Comparison of ENCODE assay signal across 8 mouse cellular contexts in genomic region chr10:14759665-14760558, GRCm38 (mm10). TPM values are rescaled to one million over a fixed set of nuclear protein-coding genes. Genes with fewer than 3 reads are reported as not detected.
DNase-seq lines count a peak whose midpoint lies in the region; ATAC-seq and TF ChIP-seq lines count a peak whose summit lies in the region.

No protein-coding gene starts in this region.

- H3K79me2 ChIP-seq in myocyte (ENCODE audit: control insufficient read depth, insufficient read depth) = no peaks in the 10 kb centered on the region

- H3K27ac ChIP-seq in embryonic facial prominence, embryonic 10.5 days (replicated peaks) = no peak overlapping the region
- H3K27ac ChIP-seq in intestine, embryonic 14.5 days (ENCODE audit: low read depth) = no peak overlapping the region

- ATAC-seq in intestine, embryonic 14.5 days (replicated peaks; ENCODE audit: low FRiP score, low TSS enrichment, low read depth) = no peak

- H3K36me3 ChIP-seq in embryonic facial prominence, embryonic 10.5 days (replicated peaks) = no peaks in the 10 kb centered on the region
- H3K36me3 ChIP-seq in intestine, embryonic 14.5 days (ENCODE audit: control insufficient read depth, insufficient read depth, low read length) = no peaks in the 10 kb centered on the region
- H3K36me3 ChIP-seq in myocyte (ENCODE audit: control insufficient read depth, insufficient read depth) = no peaks in the 10 kb centered on the region

- no peaks in the 10 kb centered on the region for H3K9me3 ChIP-seq in embryonic facial prominence, embryonic 10.5 days
- no peaks in the 10 kb centered on the region for H3K9me3 ChIP-seq in intestine, embryonic 14.5 days (ENCODE audit: control insufficient read depth, low read length)

- no peak overlapping the region for H3ac ChIP-seq in myocyte (ENCODE audit: control insufficient read depth, insufficient read length)

- no peak for TF ChIP-seq POLR2A in myocyte (IDR thresholded peaks at IDR 0.05; ENCODE audit: insufficient read length, low read depth)

- peak; percentile 8 to 14 for DNase-seq in layer of hippocampus, postnatal 25 days (ENCODE audit: extremely low spot score in 1 of 2, low spot score in 1 of 2)
- DNase-seq in layer of hippocampus, adult 9-11 months = no peak
- peak; percentile 31 for DNase-seq in embryonic facial prominence, embryonic 10.5 days (ENCODE audit: low spot score)
- peak; percentile 55 for DNase-seq in intestine, embryonic 14.5 days (ENCODE audit: low spot score)
- no peak for DNase-seq in lung, postnatal 10 days
- no peak for DNase-seq in adrenal gland, postnatal 14 days
- DNase-seq in adrenal gland, adult 18-20 months (ENCODE audit: low spot score in 2 of 2) = no peak

- H3K4me2 ChIP-seq in intestine, embryonic 14.5 days (ENCODE audit: low read length) = peak overlapping the region; percentile 66
- peak overlapping the region; percentile 40 for H3K4me2 ChIP-seq in myocyte (ENCODE audit: low read depth)

- WGBS in embryonic facial prominence, embryonic 10.5 days = 2% methylated on average over 35 of the region's 35 CpGs
- 3% methylated on average over 35 of the region's 35 CpGs for WGBS in intestine, embryonic 14.5 days

- peaks cover 31% of the 10 kb centered on the region for H3K27me3 ChIP-seq in embryonic facial prominence, embryonic 10.5 days (replicated peaks; ENCODE audit: low read depth, poor library complexity, severe bottlenecking)
- peaks cover 12% of the 10 kb centered on the region for H3K27me3 ChIP-seq in intestine, embryonic 14.5 days (replicated peaks; ENCODE audit: control insufficient read depth, insufficient read depth, low read length)
- H3K27me3 ChIP-seq in myocyte (ENCODE audit: control insufficient read depth, insufficient read depth, insufficient read length) = peaks cover 11% of the 10 kb centered on the region

- H3K4me3 ChIP-seq in embryonic facial prominence, embryonic 10.5 days = peak overlapping the region; percentile 57
- H3K4me3 ChIP-seq in intestine, embryonic 14.5 days (ENCODE audit: low read depth, low read length) = peak overlapping the region; percentile 29
- no peak overlapping the region for H3K4me3 ChIP-seq in myocyte

- no peak overlapping the region for H3K9ac ChIP-seq in intestine, embryonic 14.5 days (ENCODE audit: low read length)

- H3K4me1 ChIP-seq in embryonic facial prominence, embryonic 10.5 days = peaks cover 10% of the 10 kb centered on the region; the same call in 1 of the 2 replicates
- no peaks in the 10 kb centered on the region for H3K4me1 ChIP-seq in intestine, embryonic 14.5 days (replicated peaks; ENCODE audit: control insufficient read depth, insufficient read depth, low read length)

TF ChIP-seq in myocyte, 11 proteins besides CTCF, POLR2A, EP300 and RAD21:
- TF ChIP-seq E2F4 (IDR thresholded peaks at IDR 0.05; ENCODE audit: insufficient read depth) (no peak), TCF12 (IDR thresholded peaks at IDR 0.05; ENCODE audit: insufficient read depth, poor library complexity, severe bottlenecking) (no peak), MYOD1 (IDR thresholded peaks at IDR 0.05; ENCODE audit: control insufficient read depth in 1 of 3, insufficient read length in 2 of 3, low read depth in 2 of 3) (no peak), MAX (IDR thresholded peaks at IDR 0.05; ENCODE audit: low read depth) (no peak), TCF3 (IDR thresholded peaks at IDR 0.05; ENCODE audit: insufficient read length, low read depth) (no peak)

RNA-seq across cellular contexts. Expression of gene Gje1, which starts 41.9 kb away (rescaled TPM):
- total RNA-seq in layer of hippocampus, postnatal 25 days (2021) = not detected
- not detected in 2 replicates for polyA plus RNA-seq in embryonic facial prominence, embryonic 10.5 days (2016; fragmentation: Nextera tagmentation; extraction: Ambion mirVana)
- polyA plus RNA-seq in intestine, embryonic 14.5 days (2014; fragmentation: Nextera tagmentation; extraction: Ambion mirVana) = not detected in 2 replicates
- not detected for polyA plus RNA-seq in myocyte (2012; fragmentation: generic; extraction: Trizol)
- not detected in 2 replicates for total RNA-seq in adrenal gland, postnatal 14 days (2021)
- total RNA-seq in adrenal gland, adult 18-20 months (2021) = not detected

RNA-seq across cellular contexts. Expression of gene Nmbr, which starts 54.5 kb away (rescaled TPM):
- 1 to 10 TPM; 3.5 to 4.5 TPM for total RNA-seq in layer of hippocampus, postnatal 25 days (2021)
- polyA plus RNA-seq in embryonic facial prominence, embryonic 10.5 days (2016; fragmentation: Nextera tagmentation; extraction: Ambion mirVana) = 0.26 and 0.77 TPM in 2 replicates
- polyA plus RNA-seq in intestine, embryonic 14.5 days (2014; fragmentation: Nextera tagmentation; extraction: Ambion mirVana) = 0.34 and 0.45 TPM in 2 replicates
- polyA plus RNA-seq in myocyte (2012; fragmentation: generic; extraction: Trizol) = 0.06 TPM
- total RNA-seq in adrenal gland, postnatal 14 days (2021) = not detected in 2 replicates
- under 1 TPM in 1 of 2 experiments, not detected in 1; 0.29 TPM for total RNA-seq in adrenal gland, adult 18-20 months (2021)

RNA-seq across cellular contexts. Expression of gene Vta1, which starts 54.6 kb away (rescaled TPM):
- total RNA-seq in layer of hippocampus, postnatal 25 days (2021) = 10 to 100 TPM; 70.4 to 75.2 TPM
- polyA plus RNA-seq in embryonic facial prominence, embryonic 10.5 days (2016; fragmentation: Nextera tagmentation; extraction: Ambion mirVana) = 109 and 117 TPM in 2 replicates
- polyA plus RNA-seq in intestine, embryonic 14.5 days (2014; fragmentation: Nextera tagmentation; extraction: Ambion mirVana) = 93.5 and 106 TPM in 2 replicates
- 80.4 TPM for polyA plus RNA-seq in myocyte (2012; fragmentation: generic; extraction: Trizol)
- 50.8 and 66.0 TPM in 2 replicates for total RNA-seq in adrenal gland, postnatal 14 days (2021)
- 10 to 100 TPM; 47.1 to 54.0 TPM for total RNA-seq in adrenal gland, adult 18-20 months (2021)

Comparison
In these comparisons a context has a peak if more than half of its experiments do, and no peak if none do; other contexts are left out.
1. DNase-seq: peak in layer of hippocampus, postnatal 25 days (2 of 2), embryonic facial prominence, embryonic 10.5 days (single experiment) and intestine, embryonic 14.5 days (single experiment); none in layer of hippocampus, adult 9-11 months (single experiment), lung, postnatal 10 days (single experiment), adrenal gland, postnatal 14 days (single experiment) and adrenal gland, adult 18-20 months (0 of 2).